Mouse (Mus musculus) left cerebral cortex, adult 9 months (tissue): ENCODE measurements around the gene Tfb2m.

Experiments
- DNase-seq, 2 experiments: peaks; one replicate each; pipeline ENCODE4 v3.0.0; 2022; ENCODE audit warnings: low spot score in 2 of 2

Tfb2m gene

DNA sequence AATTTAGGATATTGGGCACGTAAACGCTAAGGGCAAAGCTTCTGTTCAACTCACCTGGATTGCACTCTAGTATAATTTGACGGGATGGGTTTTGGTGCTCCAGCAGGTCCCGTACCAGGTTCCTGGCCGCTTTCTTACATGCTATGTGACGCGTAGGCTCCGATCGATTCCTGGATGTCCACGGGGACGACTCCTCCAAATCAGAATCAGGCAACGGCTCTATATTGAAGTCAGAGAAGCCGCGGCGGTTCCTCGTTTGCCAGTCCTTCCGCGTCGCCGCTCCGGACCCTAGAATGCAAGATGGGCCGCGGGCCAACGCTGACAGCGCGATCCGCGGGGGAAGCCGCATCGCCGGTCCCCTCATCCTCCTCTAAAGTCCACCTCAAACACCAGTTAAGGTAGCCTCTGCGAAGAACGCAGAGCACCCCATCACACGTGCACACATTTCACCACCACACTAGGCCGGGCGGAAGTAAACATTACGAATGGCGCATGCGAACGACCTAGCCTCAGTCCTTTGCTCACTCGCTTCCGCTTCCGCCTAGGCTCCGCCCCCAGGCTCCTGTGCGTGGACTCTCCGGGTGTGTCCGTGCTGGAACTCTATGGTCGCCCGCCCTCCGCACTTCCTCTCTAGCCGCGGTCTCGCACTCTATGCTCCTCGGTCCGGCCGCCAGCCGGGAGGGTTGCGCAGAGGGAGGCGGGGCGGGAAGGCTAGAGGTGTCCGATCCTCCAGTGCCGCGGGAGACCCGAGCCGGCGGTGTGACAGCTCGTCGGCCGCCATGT, at the start of gene Tfb2m, which contains the start of gene Cnst:
Gene Tfb2m, minus strand, starts transcription at position 500 of the 783 bp plus-strand sequence.
Gene Cnst, plus strand, starts transcription at position 603 of the 783 bp plus-strand sequence.
- peak; percentile 94 to 99 for DNase-seq

DNA sequence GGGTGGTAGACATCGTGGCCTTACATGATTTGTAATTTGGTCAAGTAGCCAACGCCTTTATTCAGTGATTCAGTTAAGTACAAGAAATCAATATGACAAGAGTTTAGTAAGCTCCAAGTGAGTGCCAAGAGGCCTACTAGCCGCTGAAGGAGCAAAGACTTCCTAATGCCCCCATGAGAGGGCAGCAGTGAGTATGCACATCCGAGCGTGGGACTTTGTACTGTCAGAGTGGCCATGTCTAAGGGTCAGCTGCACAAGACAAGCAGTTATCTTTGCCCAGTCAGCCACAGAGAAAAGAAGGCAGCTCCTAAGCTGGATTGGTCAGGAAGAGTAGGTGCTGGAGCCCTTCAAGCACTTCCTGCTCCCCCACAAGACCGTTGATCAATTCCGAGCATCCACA, 46.9 kb upstream of the Tfb2m start:
- no peak for DNase-seq

DNA sequence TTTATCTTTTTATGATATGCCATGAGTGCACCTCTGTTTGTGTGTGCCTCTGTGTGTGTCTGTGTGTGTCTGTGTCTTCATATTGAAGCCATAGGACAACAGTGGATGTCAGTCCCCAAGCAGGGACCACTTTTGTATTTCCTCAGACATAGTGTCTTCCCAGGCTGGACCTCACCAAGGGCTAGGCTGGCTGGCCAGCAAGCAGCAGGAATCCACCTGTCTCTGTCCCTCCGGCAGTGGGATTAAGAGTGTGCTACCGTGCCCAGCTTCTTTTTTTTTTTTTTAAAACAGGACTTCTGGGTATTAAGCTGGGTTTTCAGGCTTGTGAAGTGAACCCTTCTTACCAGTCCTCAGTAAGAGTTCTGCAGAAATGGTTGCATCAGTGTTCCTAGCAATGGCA, 46.1 kb upstream of the Tfb2m start:
- DNase-seq = no peak

DNA sequence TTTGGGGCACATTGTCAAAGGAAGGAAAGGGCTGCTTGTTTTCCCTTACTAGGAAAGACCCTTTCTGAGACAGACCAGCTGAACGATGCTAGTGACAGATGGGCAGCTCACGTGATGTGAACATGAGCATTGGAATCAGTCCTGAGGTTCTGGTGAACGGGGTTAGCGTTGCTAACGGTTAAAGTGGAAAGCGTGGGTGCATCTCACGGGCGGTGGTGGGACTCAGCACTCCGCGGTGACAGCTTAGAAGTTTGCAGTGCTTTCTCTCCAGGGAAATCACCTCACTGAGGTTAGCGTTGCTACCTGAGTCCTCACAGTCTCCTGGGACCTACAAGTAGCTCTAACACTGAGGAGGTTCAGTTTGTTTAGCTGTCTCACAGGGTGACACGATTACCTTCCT, 45.6 kb upstream of the Tfb2m start:
- DNase-seq = peak; percentile 36 to 45

DNA sequence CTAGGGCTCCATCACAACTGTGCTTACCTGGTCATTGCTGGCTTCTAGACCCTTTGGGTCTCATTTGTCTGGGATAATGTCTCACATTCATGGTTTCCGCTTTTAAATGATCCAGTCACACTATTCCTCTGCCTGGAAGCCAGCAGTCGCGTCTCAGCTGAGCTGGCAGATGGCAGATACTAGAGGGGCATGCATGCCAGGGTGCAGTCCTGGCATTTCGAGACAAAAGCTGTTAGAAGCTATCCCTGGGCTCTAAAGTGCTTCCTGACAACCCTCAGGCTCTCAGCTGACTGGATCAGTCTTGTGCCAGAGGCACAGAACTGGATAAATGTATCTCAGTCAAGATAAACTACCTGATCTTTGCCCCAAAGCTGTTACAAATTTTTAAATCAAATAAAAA, 42.2 kb upstream of the Tfb2m start:
- DNase-seq = peak in 1 of 2 experiments; percentile 22

DNA sequence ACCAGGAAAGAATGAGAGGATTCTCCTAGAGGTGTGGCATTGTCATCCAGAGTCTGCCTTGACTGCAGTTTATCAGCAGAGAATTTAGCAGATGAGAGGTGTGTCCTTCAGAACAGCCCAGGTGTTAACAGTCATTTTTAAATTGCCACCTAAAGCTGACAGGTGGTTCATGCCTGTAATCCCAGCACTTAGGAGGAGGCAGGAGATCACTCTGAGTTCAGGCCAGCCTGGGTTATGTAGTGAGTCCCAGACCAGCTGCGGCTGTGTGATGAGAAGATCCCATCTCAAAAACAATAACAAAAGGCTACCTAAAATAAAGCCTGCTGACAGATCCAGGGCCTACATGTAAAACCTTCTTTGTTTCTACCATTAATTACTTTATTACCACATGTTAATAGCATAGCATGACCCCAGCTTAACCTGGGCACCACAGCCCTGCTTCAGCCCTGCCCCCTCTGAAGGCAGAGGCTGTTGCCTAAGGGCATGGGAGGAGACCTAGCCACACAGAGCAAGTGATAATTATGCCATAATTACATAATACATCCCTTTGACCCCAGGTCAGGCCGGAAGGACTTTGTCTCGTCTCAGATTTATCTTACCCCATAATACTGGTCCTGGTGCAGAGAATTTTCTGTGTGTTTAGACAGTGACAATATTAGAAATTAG, 40.5 kb upstream of the Tfb2m start:
- DNase-seq = no peak

DNA sequence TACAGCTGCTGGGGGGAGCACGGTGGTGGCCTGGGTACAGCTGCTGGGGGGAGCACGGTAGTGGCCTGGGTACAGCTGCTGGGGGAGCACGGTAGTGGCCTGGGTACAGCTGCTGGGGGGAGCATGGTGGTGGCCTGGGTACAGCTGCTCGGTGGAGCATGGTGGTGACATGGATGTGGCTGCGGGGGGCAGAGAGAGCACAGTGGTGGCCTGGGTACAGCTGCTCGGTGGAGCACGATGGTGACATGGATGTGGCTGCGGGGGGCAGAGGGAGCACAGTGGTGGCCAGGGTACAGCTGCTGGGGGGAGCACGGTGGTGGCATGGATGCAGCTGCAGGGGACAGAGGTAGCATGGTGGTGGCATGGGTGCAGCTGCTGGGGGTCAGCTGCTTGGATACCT, 39.6 kb upstream of the Tfb2m start:
- no peak for DNase-seq

DNA sequence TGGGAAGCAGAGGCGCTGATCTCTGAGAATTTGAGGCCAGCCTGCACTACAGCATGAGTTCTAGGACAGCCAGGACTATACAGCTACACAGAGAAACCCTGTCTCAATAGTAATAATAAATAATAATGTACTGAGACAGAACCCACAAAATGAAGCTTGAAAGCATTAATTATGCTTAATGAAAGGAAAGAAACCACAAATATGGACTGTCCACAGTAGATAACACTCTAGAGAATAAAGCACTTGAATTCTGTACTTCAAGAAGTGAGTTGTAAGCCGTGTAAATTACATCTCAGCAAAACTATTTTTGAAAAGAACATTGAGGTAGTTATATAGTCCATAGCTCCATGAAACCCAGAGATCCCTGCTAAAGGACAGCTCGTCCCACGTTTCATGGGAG, 38.2 kb upstream of the Tfb2m start:
- no peak for DNase-seq

DNA sequence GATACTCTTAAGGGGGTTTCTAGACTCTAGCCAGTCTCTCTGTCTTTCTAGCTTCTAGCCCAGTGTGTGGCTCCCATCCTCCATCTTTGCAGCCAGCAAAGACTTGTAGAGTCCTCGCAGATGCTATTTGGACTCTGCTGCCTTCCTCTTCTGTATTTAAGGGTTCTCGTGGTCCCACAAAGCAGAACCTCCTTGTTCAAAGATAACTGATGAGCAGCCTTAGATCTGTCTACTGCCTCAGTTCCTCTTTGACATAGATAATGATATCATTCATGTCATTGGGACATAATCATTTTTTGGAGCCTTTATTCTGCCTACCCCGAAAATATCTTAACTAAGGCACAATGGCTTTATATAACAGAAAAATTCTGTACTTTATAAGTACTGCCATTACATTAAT, 37.0 kb upstream of the Tfb2m start:
- no peak for DNase-seq

DNA sequence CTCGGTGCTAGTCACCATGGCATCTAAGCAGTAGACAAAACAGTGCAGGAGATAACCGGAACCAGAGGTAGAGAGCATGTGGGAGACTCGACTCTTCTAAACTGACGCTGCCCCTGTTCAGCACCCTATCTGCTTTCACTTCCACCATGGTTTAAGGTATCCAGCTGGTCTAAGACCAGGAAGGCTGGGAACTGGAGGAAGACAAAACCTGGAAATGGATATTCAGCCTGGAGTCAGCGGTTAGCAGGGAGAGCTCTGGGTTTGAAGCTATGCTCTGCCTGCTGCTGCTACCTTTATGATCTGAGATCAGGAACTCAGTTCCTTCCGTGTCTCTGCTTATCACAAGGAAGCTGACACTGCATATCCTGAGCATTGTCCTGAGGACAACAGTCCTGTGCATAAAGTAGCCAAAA, 36.0 kb upstream of the Tfb2m start:
- DNase-seq = no peak

DNA sequence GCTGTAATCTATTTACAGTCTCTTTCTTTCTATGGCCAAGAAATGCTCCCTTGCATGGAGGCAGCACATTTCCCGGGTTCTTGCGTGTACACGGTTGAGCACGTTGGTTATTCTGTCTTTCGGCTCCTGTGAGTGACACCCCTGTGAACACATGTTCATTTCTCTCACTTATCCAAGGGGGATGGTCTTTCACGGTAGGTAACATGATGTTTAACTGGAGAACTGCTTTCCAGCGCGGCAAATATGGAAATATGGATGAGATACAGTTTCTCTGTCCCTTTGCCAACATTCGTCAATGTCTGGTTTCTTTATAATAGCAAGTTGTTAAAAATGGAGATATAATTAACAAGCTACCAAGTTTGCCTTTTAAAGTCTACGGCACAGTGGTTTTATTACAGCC, 35.4 kb upstream of the Tfb2m start:
- DNase-seq = no peak

DNA sequence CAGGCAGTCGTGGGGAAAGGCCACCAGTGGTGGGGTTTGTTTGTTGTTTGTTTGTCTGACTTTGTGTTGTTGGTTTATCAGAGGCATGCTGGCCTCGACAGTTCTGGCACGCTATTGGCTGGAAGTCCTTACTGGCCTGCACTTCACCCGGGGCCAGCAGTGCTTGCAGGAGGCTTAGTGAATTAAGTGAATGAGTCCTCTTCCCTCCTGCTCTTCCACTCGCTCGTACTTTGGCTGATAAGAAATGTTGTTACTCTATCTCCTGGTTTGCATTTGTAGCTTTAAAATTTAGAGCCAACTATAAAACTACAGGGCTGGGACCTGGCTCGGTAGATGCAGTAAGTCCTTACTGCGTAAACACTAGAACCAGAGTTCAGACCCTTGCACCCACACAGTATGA, 34.1 kb upstream of the Tfb2m start:
- no peak for DNase-seq

DNA sequence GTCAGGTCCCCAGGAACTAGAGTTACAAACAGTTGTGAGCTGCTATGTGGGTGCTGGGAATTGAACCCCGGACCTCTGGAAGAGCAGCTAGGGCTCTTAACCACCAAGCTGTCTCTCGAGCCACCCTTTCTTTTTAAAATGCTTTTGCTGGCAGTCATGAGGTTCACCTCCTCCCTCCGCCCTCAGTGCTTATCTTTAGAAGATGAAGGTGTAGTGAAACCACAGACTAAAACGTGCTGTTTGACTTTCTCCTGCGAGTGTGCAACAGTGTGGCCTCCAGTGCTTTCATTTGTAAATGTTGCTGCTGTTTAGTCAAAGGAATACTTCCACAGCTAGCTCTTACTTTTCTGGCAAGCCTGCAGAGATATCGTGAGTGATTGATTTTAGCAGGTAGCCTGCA, 32.6 kb upstream of the Tfb2m start:
- no peak for DNase-seq

DNA sequence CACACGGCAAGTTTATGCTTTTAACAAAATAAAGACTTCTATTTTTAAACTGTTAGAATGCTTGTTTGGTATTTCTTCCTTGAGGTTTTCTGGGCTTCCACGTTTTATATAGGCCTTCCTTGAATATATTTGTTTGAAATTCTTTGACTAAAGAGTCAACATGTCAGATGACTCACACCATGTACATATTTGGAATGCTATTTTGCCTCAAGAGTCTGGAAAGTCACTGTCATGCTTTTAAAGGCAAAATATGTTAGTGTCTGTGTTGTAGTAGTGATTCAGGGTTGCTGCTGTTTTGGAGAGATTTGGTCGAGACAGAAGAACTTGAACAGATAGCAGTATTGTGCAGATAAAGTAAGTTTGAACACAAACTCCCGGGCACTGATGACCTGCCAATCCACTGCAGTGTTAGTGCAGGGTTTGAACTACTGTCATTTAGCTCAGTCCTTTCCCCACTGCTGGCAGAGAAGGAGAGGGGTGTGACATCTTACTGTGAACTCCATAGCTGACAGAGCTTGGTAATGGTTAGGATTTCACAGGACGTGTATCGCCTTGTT, 27.7 kb upstream of the Tfb2m start:
- no peak for DNase-seq

DNA sequence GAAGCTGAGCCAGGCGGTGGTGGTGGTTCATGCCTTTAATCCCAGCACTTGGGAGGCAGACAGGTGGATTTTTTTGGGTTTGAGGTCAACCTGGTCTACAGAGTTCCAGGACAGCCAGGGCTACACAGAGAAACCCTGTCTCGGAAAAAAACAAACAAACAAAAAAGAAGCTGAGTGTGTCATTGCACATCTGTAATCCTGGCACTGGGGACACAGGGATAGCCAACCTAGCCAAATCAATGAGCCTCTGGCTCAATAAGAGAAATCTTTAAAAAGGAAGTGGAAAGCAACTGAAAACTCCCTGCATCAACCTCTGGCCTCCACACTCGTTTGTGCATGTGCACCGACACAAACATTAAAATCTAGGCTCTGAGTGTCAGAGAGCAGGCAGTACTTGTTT, 25.6 kb upstream of the Tfb2m start:
- DNase-seq = no peak

DNA sequence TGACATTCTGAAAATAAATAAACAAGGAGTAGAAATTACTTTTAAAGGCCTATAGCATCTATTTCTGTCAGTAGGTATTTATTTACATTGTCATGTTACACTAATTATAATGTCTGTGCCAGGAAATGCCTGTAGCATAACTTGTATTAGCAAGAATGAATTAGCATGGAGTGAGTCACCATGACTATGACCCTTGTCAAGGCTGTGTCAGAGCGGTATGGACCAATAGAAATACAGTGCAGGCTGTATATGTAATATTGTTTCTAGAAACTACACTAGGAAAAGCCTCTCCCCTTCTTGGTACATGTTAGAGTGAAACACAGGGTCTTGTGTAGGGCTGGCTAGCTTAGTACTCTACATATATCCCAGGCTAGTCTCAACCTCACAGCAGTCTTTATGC, 24.4 kb upstream of the Tfb2m start:
- DNase-seq = no peak

DNA sequence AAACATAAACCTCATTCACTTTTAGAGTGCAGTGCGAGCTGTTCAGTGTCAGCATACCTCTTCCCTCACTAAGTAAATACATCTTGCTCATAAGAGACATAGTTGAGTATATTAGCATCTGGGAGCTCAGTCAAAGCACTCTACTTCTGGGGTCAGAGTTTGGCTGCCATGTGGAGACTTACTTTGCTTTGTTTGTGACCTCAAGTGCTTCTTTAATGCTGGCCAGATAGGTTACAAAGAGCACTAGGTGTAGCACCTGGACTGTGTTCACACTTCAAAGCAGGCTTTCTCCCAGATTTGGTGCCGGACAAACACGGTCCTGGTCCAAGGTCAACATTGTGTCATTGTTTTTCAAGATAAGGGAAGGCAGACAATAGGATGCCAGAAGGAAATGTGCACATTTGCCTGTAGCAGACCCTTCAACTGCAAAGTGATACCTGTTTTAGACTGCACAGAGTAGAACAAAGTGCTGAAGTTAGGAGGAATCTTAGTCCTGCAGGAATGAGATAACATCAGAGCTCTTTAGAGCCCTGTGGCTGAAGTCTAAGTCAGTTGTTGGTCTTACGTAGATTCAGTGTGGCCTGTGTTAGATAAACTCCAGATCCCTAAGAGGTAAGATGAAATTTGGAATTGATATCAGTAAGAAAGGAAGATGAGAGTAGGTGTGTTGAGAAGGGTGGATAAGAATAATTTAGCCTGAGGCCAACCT, 22.8 kb upstream of the Tfb2m start:
- DNase-seq = no peak

DNA sequence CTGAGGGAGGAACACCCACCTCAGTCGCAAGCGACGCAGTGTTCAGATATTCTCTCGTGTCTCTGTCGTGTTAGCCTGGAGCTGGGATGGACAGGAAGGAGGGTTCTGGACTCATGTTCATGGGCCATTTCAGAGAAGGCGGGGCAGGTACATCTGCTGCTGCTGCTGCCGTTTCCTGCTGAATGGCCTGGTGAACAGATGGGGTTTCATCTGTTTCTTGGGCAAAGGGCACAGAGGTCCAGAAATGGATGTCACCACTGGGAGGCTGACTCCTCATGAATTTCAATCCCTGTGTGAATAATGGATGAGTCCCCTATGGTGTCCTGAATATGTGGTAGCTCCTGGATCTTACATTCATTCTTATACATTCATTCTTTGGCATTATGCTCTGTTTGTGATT, 21.5 kb upstream of the Tfb2m start:
- no peak for DNase-seq

DNA sequence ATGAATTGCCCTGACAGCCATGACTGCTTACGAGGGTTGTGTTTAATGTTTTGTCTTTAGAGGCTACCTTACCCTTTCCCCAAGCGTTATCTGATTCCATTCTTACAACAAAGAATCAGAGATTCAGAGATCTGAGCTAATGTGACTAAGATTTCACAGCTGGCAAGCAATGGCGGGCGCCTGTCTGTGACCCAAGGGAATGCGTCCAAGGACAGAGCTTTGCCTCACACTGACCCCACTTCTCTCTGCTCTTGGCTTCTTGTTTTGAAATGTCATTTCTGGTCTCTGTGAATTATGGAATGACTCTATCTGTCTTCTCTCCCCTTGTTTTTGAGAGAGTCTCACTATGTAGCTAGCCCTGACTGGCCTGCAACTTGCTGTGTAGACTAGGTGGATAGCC, 17.9 kb upstream of the Tfb2m start:
- no peak for DNase-seq

DNA sequence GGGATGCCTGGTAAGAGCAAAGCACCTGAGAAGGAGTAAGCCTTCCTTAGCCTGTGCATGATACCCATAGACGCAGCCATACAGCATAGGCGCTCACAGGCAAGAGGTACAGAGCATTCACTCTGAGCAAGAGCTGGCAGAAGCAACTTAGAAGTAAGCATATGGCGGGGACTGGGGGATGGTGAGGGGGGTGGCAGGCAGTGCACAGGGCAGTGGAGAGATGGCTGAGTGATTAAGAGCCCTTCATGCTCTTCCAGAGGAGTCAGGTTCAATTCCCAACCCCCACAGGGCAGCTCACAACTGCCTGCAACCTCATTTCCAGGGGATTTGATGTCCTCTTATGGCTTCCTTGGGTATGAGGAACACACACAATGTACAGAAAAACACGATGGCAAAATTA, 17.1 kb upstream of the Tfb2m start:
- no peak for DNase-seq

DNA sequence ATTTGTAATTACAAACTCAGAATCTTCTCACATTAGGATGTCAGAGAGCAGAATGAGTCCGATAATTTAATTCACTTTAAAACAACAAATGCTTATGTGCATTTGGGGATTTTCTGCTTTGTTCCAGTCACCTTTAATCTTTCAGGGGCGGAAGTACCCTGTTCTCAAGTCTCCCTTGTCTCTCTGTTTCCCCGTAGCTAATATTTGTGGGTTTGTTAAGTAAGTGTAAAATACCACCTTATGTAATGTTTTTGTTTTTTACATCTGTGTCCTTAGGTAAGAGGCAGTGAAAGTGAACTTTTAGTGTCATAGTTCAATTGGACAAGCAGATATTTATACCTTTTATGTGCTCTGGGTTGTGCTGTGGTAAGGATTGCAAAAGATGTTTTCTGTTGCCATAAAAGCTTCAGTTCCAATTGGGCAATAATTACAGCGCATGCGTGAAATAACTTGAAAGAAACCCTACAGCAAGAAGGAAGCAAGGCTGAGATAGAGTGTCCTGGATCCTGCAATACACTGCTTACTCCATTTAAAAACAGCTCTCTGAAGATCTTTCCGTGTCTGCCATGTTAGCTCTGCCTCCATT, 14.9 kb upstream of the Tfb2m start:
- DNase-seq = no peak
